Mouse (Mus musculus): ENCODE measurements around the gene Afm.

DNA sequence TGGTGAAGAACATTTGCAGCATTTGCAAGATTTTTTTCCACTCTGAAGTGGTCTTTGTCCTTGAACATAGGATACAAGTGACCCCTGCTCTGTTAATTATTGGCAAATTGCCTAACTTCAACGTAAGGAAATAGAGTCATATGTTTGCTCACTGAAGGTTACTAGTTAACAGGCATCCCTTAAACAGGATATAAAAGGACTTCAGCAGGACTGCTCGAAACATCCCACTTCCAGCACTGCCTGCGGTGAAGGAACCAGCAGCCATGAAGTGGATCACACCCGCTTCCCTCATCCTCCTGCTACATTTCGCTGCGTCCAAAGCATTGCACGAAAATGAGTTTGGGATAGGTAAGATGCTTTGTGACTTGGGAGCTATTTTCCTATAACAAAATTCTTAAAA is 28.2 kb upstream of the Afm start, which contains the start of gene Afp:
- no peak for TF ChIP-seq EP300 (IDR thresholded peaks at IDR 0.05; ENCODE audit: insufficient read depth, low read depth, low read length)
- TF ChIP-seq POLR2A (IDR thresholded peaks at IDR 0.05; ENCODE audit: insufficient read depth, low read length) = no peak
- no peak for TF ChIP-seq CTCF (IDR thresholded peaks at IDR 0.05; ENCODE audit: low read depth, low read length)
